Mouse (Mus musculus) urinary bladder, adult 2 months (tissue): ENCODE measurements around the gene Rptor. TPM values are rescaled to one million over a fixed set of nuclear protein-coding genes. Genes with fewer than 3 reads are reported as not detected.

Source experiments
- DNase-seq: peaks from one replicate; pipeline ENCODE4 v3.0.0; 2022; ENCODE audit warnings: low spot score
- polyA plus RNA-seq: library from polyadenylated mRNA; depleted of rRNA; stranded (reverse); fragments of >200 nt; gene quantifications from 2 replicates; pipeline ENCODE4 v1.2.3, GENCODE M21; 2012

The Rptor gene
- polyA plus RNA-seq, 1 experiment, result 14.1 TPM

GRCm38 (mm10) chr11:119907006-119907650, 304.4 kb downstream of the Rptor start:
- DNase-seq, result no peak

- DNase-seq, result no peak
Observed at GRCm38 (mm10) chr11:119907711-119908110, 305.0 kb downstream of the Rptor start.

- peak; percentile 54 for DNase-seq
Observed at GRCm38 (mm10) chr11:119909436-119909835, 306.7 kb downstream of the Rptor start.

- DNase-seq, result no peak
Observed at GRCm38 (mm10) chr11:119912845-119913244, 310.1 kb downstream of the Rptor start.

GRCm38 (mm10) chr11:119913291-119913934, 310.7 kb downstream of the Rptor start, which contains the start of gene Chmp6:
TSS of gene Chmp6 (plus strand) at chr11:119913441.
- peak; percentile 96 for DNase-seq

DNA sequence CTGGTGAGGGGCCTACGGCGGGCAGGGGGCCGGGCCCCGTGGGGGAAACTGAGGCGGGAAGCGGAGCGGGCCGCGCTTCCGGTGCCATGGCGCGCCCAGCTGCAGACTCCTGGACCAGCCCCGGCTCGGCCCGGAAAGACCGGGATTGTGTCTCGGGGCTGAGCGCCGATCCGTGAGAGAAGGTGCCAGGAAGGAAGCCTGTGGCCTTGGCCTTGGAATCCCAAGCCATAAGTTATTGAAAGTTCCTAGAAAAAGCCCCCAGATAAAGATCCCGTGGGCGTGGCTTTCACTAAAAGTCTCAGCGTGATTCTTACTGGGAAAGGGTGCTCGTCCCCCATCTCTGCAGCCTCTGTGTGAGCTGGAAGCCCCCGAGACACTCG, 311.2 kb downstream of the Rptor start:
- no peak for DNase-seq

DNA sequence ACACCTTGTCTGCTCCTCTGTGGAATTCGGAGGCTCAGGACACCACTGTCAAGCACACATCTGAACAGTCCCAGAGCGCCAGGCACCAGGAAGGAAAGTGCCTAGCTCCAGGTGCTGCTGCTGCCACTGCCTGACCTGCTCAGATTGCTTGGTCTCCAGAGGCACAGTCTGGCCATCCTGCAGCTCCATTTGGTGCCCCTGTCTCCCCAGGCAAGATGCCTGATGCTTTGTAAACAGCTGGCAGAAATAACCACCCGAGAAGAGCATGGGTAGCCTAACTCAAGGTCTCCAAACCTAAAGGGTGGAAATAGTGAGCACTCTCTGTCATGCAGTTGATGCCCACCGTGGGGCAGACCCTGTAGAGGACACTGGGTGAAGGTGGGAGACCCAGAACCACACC, 311.7 kb downstream of the Rptor start:
- DNase-seq, result no peak

DNA sequence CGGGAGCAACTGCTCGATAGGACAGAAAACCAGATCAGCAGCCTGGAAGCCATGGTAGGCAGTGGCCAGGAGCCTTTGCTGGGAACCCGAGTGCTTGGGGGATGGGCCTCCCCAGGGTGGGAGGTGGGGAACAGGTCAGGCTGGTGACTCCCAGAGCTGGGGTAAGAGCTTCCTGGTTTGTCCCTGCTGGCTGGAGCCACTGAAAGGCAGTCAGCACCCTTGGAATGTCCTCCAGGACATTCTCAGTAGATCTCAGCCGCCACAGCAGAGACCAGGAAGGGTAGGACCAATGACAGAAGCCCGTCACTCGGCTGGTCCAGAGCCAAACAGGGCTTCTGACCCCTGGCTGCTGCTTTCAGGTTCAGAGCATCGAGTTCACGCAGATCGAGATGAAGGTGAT, 313.0 kb downstream of the Rptor start:
- no peak for DNase-seq

- no peak for DNase-seq
Observed at GRCm38 (mm10) chr11:119916102-119916790, 313.5 kb downstream of the Rptor start.

DNA sequence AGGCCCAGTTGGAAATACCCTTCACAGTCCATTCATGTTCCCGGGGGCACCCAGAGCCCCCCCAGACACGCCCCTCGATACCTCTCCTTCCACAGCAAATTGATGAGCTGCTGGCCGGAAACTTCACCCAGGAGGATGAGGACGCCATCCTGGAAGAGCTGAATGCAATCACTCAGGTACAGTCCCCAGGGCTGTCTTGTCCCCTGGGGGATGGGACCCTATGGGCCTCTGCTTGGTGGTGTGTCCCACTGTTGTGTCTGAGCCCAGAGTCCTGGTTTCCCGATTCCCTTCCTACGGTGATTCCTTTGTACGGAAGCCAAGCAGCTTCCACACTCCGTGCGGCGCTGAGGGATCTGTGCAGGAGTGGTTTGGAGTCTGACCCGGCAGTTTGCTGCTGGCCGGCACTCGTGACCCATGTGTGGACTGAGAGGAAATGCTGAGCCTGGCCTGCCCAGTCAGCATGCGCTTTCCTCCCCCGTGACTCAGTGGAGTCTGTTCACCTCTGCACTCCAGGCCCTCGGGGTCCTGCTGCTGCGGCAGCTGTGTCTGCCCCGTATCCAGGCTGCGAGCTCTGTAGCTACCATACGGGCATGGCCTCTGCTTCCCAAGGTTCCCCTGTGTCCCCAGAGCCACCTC, 314.2 kb downstream of the Rptor start:
- no peak for DNase-seq

GRCm38 (mm10) chr11:119918521-119918920, 315.8 kb downstream of the Rptor start:
- DNase-seq, result no peak

GRCm38 (mm10) chr11:119919432-119919831, 316.7 kb downstream of the Rptor start:
- DNase-seq, result no peak

GRCm38 (mm10) chr11:119919897-119920296, 317.2 kb downstream of the Rptor start:
- no peak for DNase-seq

DNA sequence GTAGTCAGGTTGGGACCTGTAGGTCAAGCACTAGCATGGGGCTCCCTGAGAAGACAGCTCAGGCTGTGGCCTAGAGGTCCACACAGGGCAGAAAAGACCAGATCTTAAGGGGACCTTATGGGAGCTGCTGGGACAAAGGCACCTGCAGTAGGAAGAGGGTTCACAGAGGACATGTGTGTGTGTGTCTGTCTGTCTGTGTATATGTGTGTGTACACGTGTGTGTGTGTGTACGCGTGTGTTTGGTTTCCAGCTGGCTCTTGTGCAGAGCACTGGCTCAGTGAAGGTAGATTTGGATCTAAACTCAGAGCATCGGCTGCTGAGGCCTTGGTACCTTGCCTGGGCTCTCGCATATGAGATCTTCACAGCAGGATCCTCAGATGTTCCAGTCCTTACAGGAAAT, 318.0 kb downstream of the Rptor start:
- DNase-seq, result no peak

DNA sequence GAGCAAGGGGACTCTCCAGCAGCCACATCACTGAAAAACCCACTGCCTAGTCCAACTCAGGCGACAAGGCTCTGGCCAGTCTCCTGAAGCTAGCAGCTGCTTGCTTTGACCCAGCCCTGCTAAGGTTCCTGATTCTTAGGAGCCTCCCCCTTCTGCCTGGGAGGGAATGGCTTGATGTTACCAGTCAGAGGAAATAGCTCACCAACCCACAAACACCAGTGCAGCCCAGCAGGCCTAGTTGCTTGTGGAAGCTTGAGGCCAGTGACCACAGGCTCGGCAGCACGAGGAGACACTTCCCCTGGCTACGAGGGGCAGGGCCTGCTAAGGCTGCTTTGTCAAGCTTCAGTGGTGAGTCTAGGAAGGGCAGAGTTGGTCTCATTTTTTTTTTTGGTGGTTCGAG, 322.5 kb downstream of the Rptor start:
- DNase-seq, result no peak

DNA sequence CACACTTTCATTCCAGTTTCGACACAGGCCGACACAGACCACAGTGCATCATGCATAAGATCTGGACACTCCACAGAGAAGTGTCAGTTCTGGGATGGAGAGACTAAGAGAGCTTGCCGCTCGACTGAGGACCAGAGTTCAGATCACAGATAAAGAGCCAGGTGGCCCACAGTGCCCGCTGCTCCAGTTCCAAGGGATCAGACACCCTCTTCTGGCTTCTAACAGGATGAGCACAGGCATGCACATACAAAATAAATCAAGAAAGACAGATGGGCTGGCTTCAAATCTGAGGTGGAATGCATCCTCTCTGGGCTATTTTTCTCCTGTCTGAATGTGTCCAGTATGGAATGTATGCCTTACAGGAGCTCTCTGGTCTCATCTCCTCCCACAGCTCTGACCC, 324.1 kb downstream of the Rptor start:
- no peak for DNase-seq

GRCm38 (mm10) chr11:119928023-119928681, 325.4 kb downstream of the Rptor start:
- no peak for DNase-seq

GRCm38 (mm10) chr11:119929603-119930265, 327.0 kb downstream of the Rptor start:
- DNase-seq, result no peak

- DNase-seq, result no peak
Observed at GRCm38 (mm10) chr11:119931809-119932208, 329.1 kb downstream of the Rptor start.

- DNase-seq, result no peak
Observed at GRCm38 (mm10) chr11:119933142-119933541, 330.4 kb downstream of the Rptor start.

DNA sequence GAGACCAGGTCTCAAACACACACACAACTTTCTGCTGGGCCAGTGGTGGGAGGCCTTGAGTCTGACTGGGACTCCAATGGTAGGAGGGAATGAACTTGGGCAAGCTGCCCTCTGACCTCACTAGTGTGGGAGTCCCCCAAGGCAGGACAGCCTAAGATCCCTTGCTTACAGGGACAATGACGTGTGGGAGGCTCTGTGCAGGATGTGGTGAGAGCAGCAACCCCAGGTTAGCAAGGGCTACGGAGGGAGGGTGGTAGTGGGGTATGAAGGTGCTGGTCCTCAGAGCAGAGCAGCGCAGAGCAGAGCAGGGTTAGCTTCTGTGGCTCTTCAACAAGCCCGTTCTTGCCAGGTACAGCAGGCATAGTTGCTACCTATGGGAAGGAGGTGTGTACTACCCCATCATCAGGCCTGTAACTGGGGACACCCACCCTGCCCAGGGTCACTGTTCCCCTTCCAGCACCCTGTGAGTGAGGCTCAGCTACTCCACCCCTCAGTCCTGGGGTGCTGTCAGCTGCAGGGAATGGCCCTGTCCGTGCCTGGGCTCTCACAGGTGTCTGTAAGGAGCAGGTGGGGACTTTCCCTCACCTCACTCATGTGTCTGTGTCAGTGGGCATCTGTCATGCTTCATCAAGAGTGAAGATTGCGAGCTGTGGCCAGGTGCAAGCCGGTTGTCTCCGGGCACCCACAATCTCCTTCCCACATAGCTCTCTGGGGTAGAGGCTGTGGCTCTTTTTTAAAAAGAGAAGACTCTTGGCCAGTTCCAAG, 331.3 kb downstream of the Rptor start:
- no peak for DNase-seq
